Mouse (Mus musculus) ES-E14 (cell line): ENCODE measurements around the gene Dynll1. TPM values are rescaled to one million over a fixed set of nuclear protein-coding genes. Genes with fewer than 3 reads are reported as not detected.
"Not testable (repeated sequence)": the region's sequence is repeated elsewhere in the genome, so short reads cannot be mapped to it uniquely, and the experiment has no call there.

Experiments
- DNase-seq: peaks from one replicate; pipeline ENCODE4 v3.0.0-alpha.2; 2013; ENCODE audit warnings: low read depth, low spot score
- H3K27ac ChIP-seq: 2 replicates; pipeline ENCODE4 v1.5.1; 2012; ENCODE audit warnings: low read depth, mild to moderate bottlenecking, low read length, moderate library complexity, mixed read lengths; ENCODE audit not compliant: poor library complexity, insufficient read depth, severe bottlenecking
- H3K36me3 ChIP-seq: 2 replicates; pipeline ENCODE4 v1.6.1; 2012; ENCODE audit warnings: mild to moderate bottlenecking, low read length, moderate library complexity, mixed read lengths; ENCODE audit not compliant: control insufficient read depth, poor library complexity, insufficient read depth, severe bottlenecking
- H3K4me1 ChIP-seq, 2 experiments: fragments of 150-350 bp in 1 of 2; sonication (generic) in 1 of 2; 2 replicates each; pipeline ENCODE4 v1.6.1; 2012; ENCODE audit warnings: low read length in 2 of 2, mild to moderate bottlenecking in 1 of 2, mixed read lengths in 1 of 2; ENCODE audit not compliant: control insufficient read depth in 2 of 2, insufficient read depth in 2 of 2, poor library complexity in 1 of 2
- H3K4me3 ChIP-seq, 2 experiments: fragments of 150-350 bp in 1 of 2; sonication (generic) in 1 of 2; 2 replicates each; pipeline ENCODE4 v1.5.1; 2012; ENCODE audit warnings: low read length in 2 of 2, low read depth in 1 of 2, mild to moderate bottlenecking in 1 of 2, mixed read lengths in 1 of 2; ENCODE audit not compliant: insufficient read depth in 1 of 2, poor library complexity in 1 of 2, severe bottlenecking in 1 of 2
- H3K9ac ChIP-seq: 2 replicates; pipeline ENCODE4 v1.6.1; 2012; ENCODE audit warnings: low read depth, mild to moderate bottlenecking, low read length, mixed read lengths; ENCODE audit not compliant: poor library complexity, insufficient read depth, severe bottlenecking
- H3K9me3 ChIP-seq: fragments of 150-350 bp; sonication (generic); 2 replicates; pipeline ENCODE4 v1.6.1; 2012; ENCODE audit warnings: low read depth, mild to moderate bottlenecking, low read length; ENCODE audit not compliant: control insufficient read depth, insufficient read depth
- CHD2 ChIP-seq: IDR thresholded peaks from 2 replicates; pipeline ENCODE4 v1.6.1; 2014; ENCODE audit warnings: mild to moderate bottlenecking, low read depth, low read length, inconsistent platforms
- HCFC1 ChIP-seq: IDR thresholded peaks from 2 replicates; pipeline ENCODE4 v1.6.1; 2012; ENCODE audit warnings: low read length, inconsistent platforms, borderline replicate concordance; ENCODE audit not compliant: insufficient read depth
- MAFK ChIP-seq: IDR thresholded peaks from 2 replicates; pipeline ENCODE4 v1.6.1; 2014; ENCODE audit warnings: mild to moderate bottlenecking, low read depth, low read length, inconsistent platforms; ENCODE audit not compliant: insufficient read depth
- ZC3H11A ChIP-seq: IDR thresholded peaks from 2 replicates; pipeline ENCODE4 v1.6.1; 2012; ENCODE audit warnings: low read depth, mild to moderate bottlenecking, inconsistent platforms, low read length, borderline replicate concordance
- ZNF384 ChIP-seq: IDR thresholded peaks from 2 replicates; pipeline ENCODE4 v1.6.1; 2012; ENCODE audit warnings: low read depth, low read length, inconsistent platforms
- in situ Hi-C, 2 experiments: fragments of 600-800 bp; cut with MboI; formaldehyde crosslinking; loops; one replicate each; pipeline ENCODE4 v1.15.1; 2025; ENCODE audit warnings: low sequenced_read_pairs in 2 of 2, inconsistent platforms in 1 of 2; ENCODE audit not compliant: unreplicated experiment in 2 of 2
- total RNA-seq: library from RNA; depleted of rRNA; stranded (reverse); fragments of 300-350 nt; gene quantifications from 2 replicates; pipeline ENCODE4 v1.2.3, GENCODE M21; 2012

The Dynll1 gene
- total RNA-seq, 1 experiment: 753 TPM

DNA sequence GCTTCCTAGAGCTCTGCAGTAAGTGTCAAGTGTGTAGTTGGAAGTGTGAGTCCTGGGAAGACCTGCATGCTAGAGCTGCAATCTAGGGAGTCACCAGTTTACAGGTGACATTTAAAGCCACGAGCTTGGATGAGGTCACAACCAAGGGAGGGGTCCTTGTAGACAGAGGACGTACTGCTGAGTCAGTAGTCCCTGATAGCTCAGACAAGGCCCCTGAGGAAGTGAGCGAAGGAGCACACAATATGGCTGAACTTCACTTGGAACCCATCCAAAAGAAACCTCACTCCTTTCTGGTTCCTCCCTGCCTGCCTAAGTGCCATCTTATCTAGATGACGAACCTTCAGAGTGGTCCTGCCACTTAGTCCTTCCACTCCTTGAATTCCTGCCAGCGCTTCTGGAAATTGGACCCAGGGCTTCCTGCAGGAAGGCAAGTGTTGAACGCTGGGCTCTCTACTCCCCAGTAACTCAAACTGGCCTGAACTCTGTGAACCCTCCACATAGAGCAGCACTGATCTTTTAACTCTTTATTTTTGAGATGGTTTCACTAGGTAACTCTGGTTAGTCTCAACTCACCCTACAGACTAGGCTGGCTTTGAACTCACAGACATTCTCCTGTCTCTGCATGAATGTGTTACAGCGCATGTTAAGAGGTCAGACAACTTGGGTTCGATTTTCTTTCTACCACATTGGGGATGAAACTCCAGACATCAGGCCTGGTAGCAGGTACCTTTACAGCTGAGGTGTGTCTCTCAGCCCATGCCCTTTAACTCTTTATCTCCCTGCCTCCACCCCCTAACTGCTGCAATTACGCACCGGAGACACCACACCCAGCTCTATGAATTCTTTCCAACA lies 12.2 kb upstream of the Dynll1 start:
- Histone ChIP-seq H3K9ac (no peak overlapping the region), H3K4me3 (no peak overlapping the region), H3K36me3 (no peaks in the 10 kb centered on the region), H3K4me1 (peaks cover 3 to 26% of the 10 kb centered on the region in 2 experiments; a peak in 3 of 4 replicates), H3K27ac (no peak overlapping the region), H3K9me3 (no peaks in the 10 kb centered on the region)
- in situ Hi-C loops: no loop called here
- TF ChIP-seq CHD2 (no peak), HCFC1 (no peak), ZNF384 (no peak), MAFK (no peak; the same call in 1 of the 2 replicates), ZC3H11A (no peak)
- no peak for DNase-seq

DNA sequence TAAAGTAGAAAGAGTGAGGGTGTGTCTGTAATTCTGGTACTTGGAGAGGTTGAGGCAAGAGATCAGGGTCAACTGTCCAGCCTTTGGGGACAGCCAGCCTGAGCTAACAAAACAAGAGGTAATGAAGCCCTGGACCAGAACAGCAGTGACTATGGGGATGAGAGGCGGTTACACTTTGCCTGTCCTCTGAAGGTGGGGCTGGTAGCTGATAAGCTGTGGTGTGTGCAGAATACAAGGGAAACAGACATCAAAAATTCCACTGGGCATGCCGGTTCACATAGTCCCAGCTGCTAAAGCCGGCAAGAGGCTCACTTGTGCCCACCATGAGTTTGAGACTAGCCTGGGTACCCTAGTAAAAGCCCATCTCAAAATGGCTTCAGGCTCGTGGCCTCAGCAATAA lies 11.6 kb upstream of the Dynll1 start:
- DNase-seq: no peak
- H3K4me1 ChIP-seq: peaks cover 3 to 23% of the 10 kb centered on the region in 2 experiments; a peak in 3 of 4 replicates
- no peaks in the 10 kb centered on the region for H3K36me3 ChIP-seq
- in situ Hi-C loops: no loop called here
- no peak overlapping the region for H3K9ac ChIP-seq
- no peaks in the 10 kb centered on the region for H3K9me3 ChIP-seq
- H3K4me3 ChIP-seq: no peak overlapping the region
- TF ChIP-seq ZC3H11A: no peak
- no peak for TF ChIP-seq CHD2
- no peak for TF ChIP-seq MAFK
- TF ChIP-seq ZNF384: no peak
- no peak for TF ChIP-seq HCFC1
- no peak overlapping the region for H3K27ac ChIP-seq

DNA sequence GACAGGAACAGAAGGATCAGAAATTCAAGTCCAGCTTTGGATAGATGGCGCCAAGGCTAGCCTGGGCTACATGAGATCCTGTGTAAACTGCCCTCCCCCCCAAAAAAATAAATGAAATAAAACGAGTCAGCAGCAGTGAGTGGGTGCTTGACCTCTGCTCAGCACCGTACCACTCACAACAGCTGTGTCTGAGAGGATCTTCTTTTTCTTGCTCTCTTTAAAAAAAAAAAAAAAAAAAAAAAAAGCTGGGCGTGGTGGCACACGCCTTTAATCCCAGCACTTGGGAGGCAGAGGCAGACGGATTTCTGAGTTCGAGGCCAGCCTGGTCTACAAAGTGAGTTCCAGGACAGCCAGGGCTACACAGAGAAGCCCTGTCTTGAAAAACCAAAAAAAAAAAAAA lies 1.4 kb upstream of the Dynll1 start:
- DNase-seq, H3K4me1 ChIP-seq, H3K4me3 ChIP-seq, H3K9me3 ChIP-seq, in situ Hi-C loops, H3K27ac ChIP-seq, H3K9ac ChIP-seq: not testable (repeated sequence)
- peaks cover 15% of the 10 kb centered on the region for H3K36me3 ChIP-seq
- 0 out of 2 replicates have a peak, but pooled peaks have one; percentile 44 for TF ChIP-seq ZNF384

DNA sequence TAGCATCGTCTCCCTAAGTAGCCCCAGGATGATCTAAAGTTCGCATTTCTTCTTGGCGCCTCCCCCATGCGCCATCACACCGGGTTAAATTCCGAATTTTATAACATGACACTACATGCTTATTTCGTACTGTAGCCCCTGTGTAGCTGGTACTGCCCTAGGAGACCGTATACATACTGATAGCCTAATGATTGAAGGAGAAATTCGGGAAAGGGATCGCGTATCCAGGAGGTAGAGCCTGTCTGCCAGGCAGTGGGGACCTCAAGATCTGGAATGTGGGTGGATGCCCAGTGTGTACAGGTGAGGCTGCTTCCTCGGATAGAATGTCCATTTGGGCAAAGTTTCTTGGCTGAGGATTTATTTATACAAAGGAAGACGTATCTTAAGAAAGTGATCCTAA lies 816 bp upstream of the Dynll1 start:
- no peak for TF ChIP-seq CHD2
- TF ChIP-seq MAFK: no peak
- TF ChIP-seq ZNF384: no peak
- no peak for TF ChIP-seq ZC3H11A
- Histone ChIP-seq H3K36me3 (peaks cover 17% of the 10 kb centered on the region), H3K27ac (no peak overlapping the region), H3K9ac (peak overlapping the region; percentile 63), H3K4me3 (peak overlapping the region; percentile 56 to 69), H3K9me3 (no peaks in the 10 kb centered on the region), H3K4me1 (peaks cover 1 to 3% of the 10 kb centered on the region in 2 experiments; a peak in 1 of 4 replicates)
- no peak for DNase-seq
- in situ Hi-C loops: no loop called here
